Mouse (Mus musculus) hematopoietic stem cell, adult 5-6 weeks (primary cell): ENCODE measurements at regions not wholly inside any gene's neighbourhood (a gene's known extent, or its start where the extent isn't known, plus 50 kb on each side); places are given as distances from the start of the nearest gene placed in this dataset.

Experiments used
- ATAC-seq, 2 experiments: fragments of 125-278 bp in 1 of 2; replicated peaks in 1 of 2; 2 replicates each; pipeline ENCODE4 v1.8.0; 2016 to 2017; ENCODE audit warnings: inconsistent platforms in 2 of 2, mild to moderate bottlenecking in 2 of 2, moderate number of reproducible peaks in 2 of 2, low read depth in 1 of 2, moderate TSS enrichment in 1 of 2; ENCODE audit not compliant: low FRiP score in 2 of 2, poor library complexity in 2 of 2, severe bottlenecking in 2 of 2, insufficient read depth in 1 of 2, low TSS enrichment in 1 of 2

DNA sequence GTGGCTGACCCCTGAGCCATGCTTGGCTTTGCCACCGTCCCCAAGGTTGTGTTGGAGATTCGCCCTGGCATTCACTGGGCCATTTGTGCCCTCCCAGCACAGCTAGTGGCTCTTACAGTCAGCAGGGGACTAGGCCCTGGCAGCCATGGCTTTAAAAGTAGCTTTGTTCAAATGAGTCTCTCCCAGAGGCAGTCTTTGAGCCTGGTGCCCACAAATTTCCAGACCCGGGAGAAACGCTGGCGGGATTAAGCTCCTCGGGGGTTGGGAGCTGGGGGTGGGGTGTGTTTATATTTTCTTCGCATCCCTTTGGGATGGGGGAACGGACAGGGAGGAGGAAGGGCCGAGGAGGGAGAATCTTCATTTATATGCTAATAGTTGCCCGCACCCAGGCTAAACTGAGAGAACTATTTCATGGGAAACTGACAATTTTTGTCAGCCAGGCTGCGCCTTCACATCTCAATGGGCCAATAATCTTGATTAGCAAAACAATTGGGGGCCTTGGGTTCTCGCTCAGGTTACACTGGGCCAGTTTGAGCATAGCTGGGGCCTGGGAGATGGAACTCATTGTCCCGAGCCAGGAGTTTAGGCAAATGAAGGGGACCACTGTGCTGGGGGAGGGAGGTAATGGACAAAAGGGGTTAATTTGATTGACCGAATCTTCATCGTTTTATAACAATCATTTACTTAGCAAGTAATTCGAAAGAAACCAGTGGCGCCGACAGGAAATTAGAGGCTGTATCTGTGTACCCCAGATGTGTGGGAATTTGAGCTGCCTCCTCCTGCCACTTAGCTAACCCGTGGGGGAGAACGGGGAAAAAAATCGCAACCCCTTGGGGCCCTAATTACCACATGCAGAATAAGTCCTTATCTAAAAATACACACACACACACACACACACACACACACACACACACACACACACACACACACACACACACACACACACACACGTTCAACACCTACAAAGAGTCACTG, 227.7 kb upstream of the Sall1 start:
- ATAC-seq, result no peak

DNA sequence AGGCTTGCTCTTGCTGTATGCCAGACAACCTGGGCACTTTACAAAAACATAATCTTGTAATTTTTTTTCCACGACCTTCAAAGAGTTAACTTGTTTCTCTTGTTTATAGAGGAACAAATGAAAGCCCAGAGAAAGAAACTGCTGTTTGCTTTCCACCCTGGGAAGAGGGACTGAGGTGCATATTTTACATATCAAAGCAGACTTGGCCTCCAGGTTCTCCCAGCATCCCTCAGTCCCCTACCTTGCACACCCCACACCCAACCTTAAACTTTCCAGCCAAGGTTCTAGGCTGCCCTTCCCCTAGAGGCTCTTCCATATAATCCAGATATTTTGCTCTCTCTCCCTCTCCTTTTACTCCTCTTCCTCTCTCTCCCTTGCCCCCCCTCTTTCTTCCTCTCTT, 226.0 kb upstream of the Sall1 start:
- ATAC-seq, result no peak

DNA sequence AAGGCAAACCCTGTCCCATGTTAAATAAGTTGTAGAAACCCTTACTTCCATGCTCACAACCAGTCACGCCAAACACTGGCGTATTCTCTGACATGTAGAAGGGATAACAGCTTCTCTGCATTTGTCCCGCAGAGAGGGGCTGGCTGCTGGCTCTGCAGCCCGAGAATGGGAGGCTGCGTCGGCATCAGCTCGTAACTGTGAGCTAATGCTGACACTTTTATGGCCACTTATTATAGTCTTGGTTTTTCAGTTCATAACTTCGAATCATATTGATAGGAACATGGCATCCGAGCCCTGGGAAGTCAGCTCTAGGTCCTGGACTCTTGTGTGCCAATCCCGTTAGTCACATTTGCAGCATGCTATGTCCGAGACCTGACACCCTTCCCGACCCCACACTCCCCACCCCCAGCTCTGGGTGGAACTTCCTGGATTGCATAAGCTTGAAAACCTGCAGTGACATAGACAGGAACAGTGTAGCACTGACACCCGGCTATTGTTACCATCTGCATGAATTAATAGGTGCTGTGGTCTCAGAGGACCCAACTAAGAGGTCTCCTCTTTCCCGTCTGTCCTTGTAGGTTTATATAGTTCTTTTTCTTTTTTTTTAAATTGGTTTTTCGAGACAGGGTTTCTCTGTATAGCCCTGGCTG, 217.3 kb upstream of the Sall1 start:
- ATAC-seq, result no peak

DNA sequence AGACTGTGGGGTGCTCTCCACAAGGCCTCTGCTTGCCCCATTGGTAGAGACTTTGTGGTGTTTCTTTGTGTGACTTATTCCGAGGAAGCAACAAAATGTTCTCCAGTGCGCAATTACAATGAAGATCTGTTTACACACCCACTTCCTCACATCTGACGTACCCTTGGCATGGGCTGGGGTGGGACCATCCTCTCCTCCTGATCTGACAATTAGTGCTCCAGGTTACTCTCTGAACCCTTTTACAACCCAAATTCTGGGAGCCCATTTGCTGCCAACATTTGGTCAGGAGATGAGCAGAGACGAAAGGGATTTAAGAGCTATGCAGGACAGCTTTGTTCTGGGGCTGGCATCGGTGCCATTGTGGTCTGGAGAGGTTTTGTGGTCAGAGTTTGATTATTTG, 215.9 kb upstream of the Sall1 start:
- no peak for ATAC-seq

DNA sequence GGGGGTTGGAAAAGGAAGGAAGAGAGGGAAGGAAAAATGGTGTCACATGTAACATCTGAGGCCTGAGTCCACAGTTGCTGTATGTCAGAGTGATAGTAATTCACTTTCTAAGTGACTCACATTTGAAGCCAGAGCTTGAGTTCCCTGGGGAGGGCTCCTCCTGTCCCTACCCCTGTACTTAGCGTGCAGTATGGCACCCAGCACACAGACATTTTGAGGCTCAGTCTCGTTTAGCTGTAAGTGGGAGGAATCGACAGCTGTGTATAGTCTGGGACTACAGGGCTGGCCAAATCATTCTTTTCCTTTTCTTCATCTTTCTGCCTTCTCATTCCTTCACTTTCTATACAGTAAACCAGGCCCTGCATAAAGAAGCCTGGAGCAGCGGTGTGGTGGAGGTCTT, 202.4 kb upstream of the Sall1 start:
- no peak for ATAC-seq

DNA sequence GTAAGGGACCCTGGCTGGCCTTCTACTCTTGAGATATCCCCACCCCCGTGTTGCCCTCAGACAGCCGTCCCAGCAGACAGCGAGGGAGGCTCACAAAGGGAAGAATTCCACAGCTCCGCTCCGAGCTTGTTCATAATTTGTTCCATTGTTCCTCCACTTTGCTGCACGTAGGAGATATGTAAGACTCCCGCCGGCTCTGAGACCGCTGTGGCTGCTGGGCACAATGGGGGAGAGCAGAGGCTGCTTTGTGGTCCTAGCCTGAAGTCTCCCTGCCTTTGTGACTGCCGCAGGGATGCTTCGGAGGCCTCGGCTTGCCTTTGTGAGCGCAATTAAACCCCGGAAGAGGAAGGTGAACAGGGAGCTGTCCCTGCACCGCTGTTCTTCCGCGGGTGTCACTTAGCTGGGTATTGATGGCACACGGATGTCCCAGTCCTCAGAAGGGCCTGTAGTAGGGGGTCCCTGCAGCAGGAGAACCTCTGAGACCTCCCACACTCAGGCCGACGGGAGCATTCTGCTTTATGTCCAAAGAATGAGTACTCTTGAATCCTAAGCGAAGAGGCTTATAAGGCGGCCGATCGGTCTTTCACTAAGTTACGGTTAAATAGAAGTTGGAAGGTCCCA, 201.3 kb upstream of the Sall1 start:
- no peak for ATAC-seq

DNA sequence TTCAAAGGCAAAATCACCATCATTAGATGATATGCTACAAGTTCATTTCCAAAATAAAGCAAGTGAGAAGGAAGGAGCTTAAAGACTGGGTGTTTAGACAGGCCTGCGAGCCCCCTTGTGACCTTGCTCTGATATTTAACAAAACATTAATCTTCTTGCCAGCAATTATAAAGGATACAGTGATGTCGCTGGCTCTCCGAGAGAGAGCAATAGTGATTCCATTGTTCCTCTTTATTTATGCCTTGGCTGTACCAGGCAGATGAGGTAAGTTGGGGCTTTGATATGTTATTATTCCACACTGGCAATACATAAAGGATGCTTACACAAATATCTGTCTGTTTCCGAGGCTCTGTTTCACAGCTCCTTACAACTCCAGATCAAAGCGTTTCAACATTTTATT, 197.7 kb upstream of the Sall1 start:
- ATAC-seq, result no peak

DNA sequence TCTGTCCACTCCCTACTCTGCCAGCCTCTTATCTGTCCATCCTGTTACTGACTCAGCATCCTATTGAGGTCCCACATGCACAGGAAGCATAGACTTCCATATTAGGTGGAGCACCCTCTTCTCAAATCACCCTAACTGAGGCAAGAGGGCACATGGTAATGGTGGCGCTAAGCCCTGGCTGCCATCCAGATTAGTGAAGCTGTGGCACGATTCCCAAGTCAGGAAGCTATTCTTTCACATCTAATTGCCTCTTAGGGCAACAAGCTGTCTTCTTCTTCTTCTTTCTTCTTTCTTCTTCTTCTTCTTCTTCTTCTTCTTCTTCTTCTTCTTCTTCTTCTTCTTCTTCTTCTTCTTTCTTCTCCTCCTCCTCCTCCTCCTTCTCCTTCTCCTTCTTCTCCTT, 195.7 kb upstream of the Sall1 start:
- ATAC-seq, result no peak

DNA sequence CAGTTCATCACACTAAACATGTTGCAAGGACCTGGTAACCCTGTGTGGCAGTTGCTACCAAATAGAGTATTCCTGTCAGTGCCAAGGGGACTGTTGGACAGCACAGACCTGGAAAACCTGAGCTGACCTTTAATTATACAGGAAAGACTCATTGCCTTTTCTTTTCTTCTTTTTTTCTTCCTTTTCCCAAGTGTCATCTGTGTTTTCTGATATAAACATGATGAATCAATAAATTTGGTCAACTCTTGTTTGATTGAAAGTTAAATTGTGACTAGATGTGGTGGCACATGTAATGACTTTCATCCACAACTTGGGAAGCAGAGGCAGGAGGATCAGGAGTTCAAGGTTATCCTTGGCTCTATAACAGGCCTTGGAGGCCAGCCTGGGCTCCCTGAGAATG, 190.1 kb upstream of the Sall1 start:
- no peak for ATAC-seq

DNA sequence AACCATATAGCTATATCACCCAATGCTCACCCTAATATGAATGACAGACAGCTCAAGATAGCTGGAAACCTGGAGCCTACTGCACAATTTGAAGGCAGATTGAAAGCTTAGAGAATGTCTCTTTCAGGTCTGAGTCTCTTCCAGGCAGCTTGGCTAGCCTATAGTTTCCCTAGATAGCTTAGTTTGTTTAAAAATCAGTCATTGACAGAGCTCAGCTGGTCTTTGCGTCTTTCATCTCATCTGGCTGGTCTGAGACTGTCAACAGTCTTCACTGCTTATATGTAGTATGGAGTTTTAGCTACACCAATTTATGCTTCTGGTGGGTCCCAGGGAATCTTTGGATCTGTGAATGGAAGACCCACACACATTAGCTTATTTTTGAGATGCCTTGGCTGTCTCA, 188.4 kb upstream of the Sall1 start:
- no peak for ATAC-seq

DNA sequence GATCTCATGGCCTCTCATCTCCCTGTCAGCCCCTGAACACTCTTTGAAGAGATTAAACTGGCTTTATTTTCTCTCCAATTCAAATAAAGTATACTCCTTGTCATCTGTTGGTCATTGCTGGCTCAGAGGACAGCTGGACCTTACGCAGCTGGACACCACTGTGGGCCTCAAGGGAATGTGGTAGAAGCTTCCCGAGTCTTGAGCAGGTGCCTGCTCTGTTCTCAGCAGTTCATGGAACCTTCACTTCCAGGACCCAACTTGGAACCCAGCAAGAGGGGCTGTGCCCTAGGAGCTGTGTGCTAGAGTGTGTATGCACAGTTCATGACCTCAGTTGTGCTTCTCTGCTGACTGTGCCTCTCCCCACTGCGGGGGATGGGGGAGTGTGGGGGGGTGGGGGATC, 185.2 kb upstream of the Sall1 start:
- no peak for ATAC-seq

DNA sequence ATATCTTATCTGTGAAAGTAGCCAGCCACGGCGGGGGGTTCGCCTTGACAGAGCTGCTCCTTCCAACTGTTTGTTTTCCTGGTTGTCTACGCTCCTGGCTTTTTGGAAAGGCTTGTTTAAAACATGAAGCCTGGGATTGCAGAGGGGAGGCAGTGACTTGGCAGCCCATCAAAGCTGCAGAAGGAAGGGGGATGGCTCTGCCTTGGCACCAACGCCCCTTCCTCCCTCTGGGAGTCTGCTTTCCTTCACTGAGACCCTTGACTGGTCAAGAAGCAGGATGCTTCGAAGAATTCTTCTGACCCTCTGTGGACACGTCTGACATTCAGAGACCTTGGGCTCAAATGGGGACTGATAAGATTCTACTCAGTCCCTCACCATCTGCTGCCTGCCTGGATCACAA, 176.9 kb upstream of the Sall1 start:
- no peak for ATAC-seq

DNA sequence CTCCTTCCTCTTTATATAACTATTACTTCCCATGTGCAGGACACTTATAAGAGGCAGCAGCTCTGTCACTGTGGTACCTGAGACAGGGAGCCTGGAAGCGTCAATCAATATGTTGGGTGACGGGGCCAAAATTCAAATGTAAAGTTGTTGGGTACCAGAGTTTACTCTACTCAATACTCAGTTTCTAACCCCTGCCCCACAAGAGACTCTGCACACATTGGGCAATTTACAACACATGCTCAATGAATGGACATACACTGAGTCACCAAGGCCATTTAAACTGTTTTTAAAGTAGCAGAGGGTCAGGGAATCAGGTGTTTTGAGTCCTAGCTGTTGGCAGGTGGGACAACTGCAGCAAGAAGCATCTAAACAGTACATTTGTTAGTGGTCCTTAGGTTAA, 176.4 kb upstream of the Sall1 start:
- ATAC-seq, result no peak

DNA sequence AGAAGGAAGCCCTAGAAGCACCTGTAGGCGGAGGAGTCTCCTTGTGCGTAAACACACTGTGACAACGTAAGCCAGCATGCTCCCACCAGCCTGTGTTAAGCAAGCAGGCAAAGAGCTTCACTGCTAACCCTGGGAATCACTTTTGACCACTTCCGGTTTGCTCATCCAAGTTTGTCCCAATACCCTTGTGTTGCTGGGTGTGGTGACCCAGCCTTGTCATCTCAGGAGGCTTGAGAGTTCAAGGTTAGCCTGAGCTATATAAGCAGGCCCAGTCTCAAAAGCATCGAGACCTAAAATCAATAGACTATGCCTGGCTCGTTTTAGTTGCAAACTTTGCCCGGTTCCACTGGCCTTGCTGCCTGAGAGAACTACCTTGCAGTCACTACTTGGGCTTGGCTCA, 175.2 kb upstream of the Sall1 start:
- no peak for ATAC-seq

DNA sequence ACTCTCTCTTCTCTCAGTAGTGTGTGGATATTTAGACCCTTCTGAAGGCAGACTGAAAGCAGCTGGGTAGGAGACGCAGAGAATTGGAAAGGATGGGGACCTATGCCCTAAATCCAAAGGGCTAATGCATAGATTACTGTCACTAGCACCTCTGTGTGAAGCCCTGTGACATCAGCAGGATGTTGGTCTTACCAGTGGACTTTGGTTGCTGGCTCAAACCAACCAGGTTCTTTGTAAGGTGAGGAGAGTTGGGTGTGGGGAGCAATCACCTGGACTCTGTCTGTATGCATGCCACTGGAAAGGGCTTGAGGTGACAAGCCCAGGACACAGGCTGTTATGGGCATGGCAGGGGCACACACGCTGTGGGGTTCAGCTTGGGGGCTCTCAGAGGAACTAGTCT, 173.7 kb upstream of the Sall1 start:
- ATAC-seq, result no peak

DNA sequence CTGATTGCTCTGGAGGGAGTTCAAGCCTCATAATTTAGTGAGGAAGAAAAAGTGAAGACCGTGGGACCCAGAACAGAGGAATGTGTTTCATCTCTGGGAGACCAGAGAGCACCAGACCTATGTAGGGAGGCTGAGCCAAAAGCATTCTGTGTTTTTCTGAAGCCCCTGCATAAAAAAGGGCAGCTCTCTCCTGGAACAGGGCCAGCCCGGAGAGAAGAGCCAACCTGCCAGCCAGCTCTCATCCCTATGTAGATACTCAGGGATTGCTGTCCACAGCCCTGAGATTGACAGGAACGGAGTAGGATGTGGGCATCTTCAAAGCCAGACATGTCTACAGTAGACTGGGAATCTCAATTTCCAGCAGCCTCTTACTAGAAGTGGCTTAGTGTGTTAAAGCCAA, 168.0 kb upstream of the Sall1 start:
- ATAC-seq, result no peak

DNA sequence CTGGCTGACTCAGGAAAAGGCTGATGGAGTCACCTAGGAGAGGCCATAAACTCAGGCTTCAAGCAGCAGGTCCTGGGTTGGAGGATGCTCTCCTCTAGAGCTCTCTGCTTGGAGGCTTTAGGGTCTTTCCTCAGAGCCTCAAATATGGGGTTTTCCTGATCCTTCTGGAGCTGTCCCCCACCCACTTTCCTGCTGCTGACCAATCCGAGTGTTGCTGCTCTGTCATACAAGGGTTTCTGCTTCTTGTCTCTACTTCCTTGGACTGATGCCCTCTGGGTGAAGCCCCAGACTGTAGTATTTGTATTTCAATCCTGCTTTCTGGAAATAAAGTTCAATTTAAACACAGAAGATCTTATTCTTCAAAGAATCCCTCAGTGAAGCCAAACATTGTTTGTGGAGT, 166.7 kb upstream of the Sall1 start:
- ATAC-seq, result no peak

DNA sequence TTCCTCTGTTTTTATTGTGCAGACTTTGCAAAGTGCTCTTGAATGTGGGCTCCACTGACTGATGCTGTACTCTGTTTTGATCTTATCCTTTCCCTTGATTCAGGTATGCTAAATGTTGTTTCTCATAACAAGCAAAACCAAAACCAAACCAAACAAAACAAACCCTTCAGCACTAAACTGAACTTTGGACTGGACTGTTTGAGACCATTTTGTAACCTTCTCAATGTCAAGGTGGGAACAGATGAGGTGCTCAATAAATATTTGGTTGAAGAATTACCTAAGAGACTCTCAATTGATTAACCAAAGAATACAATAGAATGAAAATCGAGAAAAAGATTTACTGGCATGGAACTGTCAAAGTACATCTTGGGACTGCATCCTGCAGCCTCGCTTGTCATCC, 163.9 kb upstream of the Sall1 start:
- no peak for ATAC-seq
